Mouse (Mus musculus): ENCODE data around the gene Pip5k1c. TPM values are rescaled to one million over a fixed set of nuclear protein-coding genes. Genes with fewer than 3 reads are reported as not detected.

The Pip5k1c gene
- polyA plus RNA-seq, 1 experiment from 2014 or later, result 74.9 TPM

- Histone ChIP-seq H3K9ac (ENCODE audit: low read length) (no peak overlapping the region), H3K36me3 (ENCODE audit: control insufficient read depth, insufficient read depth, low read length) (peaks cover 27% of the 10 kb centered on the region), H3K9me3 (ENCODE audit: control insufficient read depth, low read length) (no peaks in the 10 kb centered on the region), H3K27ac (ENCODE audit: low read depth, low read length) (no peak overlapping the region), H3K4me1 (replicated peaks; ENCODE audit: control insufficient read depth, insufficient read depth, low read length) (no peaks in the 10 kb centered on the region), H3K4me2 (ENCODE audit: low read depth, low read length, severe bottlenecking) (no peak overlapping the region), H3K27me3 (ENCODE audit: control insufficient read depth, insufficient read depth, low read length) (peaks cover 8% of the 10 kb centered on the region), H3K4me3 (ENCODE audit: low read depth, low read length) (no peak overlapping the region)
- 67% methylated on average over 2 of the region's 2 CpGs for WGBS
- DNase-seq (ENCODE audit: low spot score), result no peak
- no peak for ATAC-seq (replicated peaks; ENCODE audit: low FRiP score)
Measured at GRCm38 (mm10) chr10:81327959-81328358, 35.2 kb downstream of the Pip5k1c start.

- Histone ChIP-seq H3K27ac (ENCODE audit: low read depth, low read length) (no peak within 1 kb of the TSS), H3K4me1 (replicated peaks; ENCODE audit: control insufficient read depth, insufficient read depth, low read length) (no peaks in the 10 kb centered on the region)
- ATAC-seq (replicated peaks; ENCODE audit: low FRiP score), result no peak
Measured at GRCm38 (mm10) chr10:81328386-81328785, 35.6 kb downstream of the Pip5k1c start, which contains the start of gene Tbxa2r. TSS of gene Tbxa2r (plus strand) at chr10:81328731.

GRCm38 (mm10) chr10:81329194-81329975 lies 36.6 kb downstream of the Pip5k1c start:
- Histone ChIP-seq H3K36me3 (ENCODE audit: control insufficient read depth, insufficient read depth, low read length) (peaks cover 18% of the 10 kb centered on the region), H3K4me1 (replicated peaks; ENCODE audit: control insufficient read depth, insufficient read depth, low read length) (no peaks in the 10 kb centered on the region), H3K27ac (ENCODE audit: low read depth, low read length) (no peak overlapping the region), H3K9ac (ENCODE audit: low read length) (no peak overlapping the region), H3K4me2 (ENCODE audit: low read depth, low read length, severe bottlenecking) (no peak overlapping the region), H3K9me3 (ENCODE audit: control insufficient read depth, low read length) (no peaks in the 10 kb centered on the region), H3K27me3 (ENCODE audit: control insufficient read depth, insufficient read depth, low read length) (peaks cover 10% of the 10 kb centered on the region), H3K4me3 (ENCODE audit: low read depth, low read length) (no peak overlapping the region)
- no peak for DNase-seq (ENCODE audit: low spot score)
- no peak for ATAC-seq (replicated peaks; ENCODE audit: low FRiP score)
- WGBS, result 79% methylated on average over 10 of the region's 10 CpGs

More at GRCm38 (mm10) chr10:81328386-81328785, 35.6 kb downstream of the Pip5k1c start, which contains the start of gene Tbxa2r:
- Histone ChIP-seq H3K9ac (ENCODE audit: low read length) (no peak within 1 kb of the TSS), H3K36me3 (ENCODE audit: control insufficient read depth, insufficient read depth, low read length) (peaks cover 27% of the 10 kb centered on the region), H3K9me3 (ENCODE audit: control insufficient read depth, low read length) (no peaks in the 10 kb centered on the region), H3K4me2 (ENCODE audit: low read depth, low read length, severe bottlenecking) (no peak within 1 kb of the TSS), H3K27me3 (ENCODE audit: control insufficient read depth, insufficient read depth, low read length) (peaks cover 8% of the 10 kb centered on the region), H3K4me3 (ENCODE audit: low read depth, low read length) (no peak within 1 kb of the TSS)
- 19% methylated on average over 10 of the region's 10 CpGs for WGBS
- no peak for DNase-seq (ENCODE audit: low spot score)

- Histone ChIP-seq H3K27me3 (ENCODE audit: control insufficient read depth, insufficient read depth, low read length) (peaks cover 10% of the 10 kb centered on the region), H3K9me3 (ENCODE audit: control insufficient read depth, low read length) (no peaks in the 10 kb centered on the region), H3K4me3 (ENCODE audit: low read depth, low read length) (no peak overlapping the region), H3K27ac (ENCODE audit: low read depth, low read length) (no peak overlapping the region), H3K9ac (ENCODE audit: low read length) (no peak overlapping the region), H3K4me2 (ENCODE audit: low read depth, low read length, severe bottlenecking) (no peak overlapping the region), H3K36me3 (ENCODE audit: control insufficient read depth, insufficient read depth, low read length) (peaks cover 13% of the 10 kb centered on the region), H3K4me1 (replicated peaks; ENCODE audit: control insufficient read depth, insufficient read depth, low read length) (no peaks in the 10 kb centered on the region)
- DNase-seq (ENCODE audit: low spot score) (no peak), ATAC-seq (replicated peaks; ENCODE audit: low FRiP score) (no peak)
- 73% methylated on average over 4 of the region's 4 CpGs for WGBS
Measured at GRCm38 (mm10) chr10:81330007-81330406, 37.2 kb downstream of the Pip5k1c start.

- 16% methylated on average over 29 of the region's 29 CpGs for WGBS
- ATAC-seq (replicated peaks; ENCODE audit: low FRiP score) (no peak), DNase-seq (ENCODE audit: low spot score) (no peak)
- H3K9me3 ChIP-seq (ENCODE audit: control insufficient read depth, low read length), result no peaks in the 10 kb centered on the region
- H3K36me3 ChIP-seq (ENCODE audit: control insufficient read depth, insufficient read depth, low read length), result no peaks in the 10 kb centered on the region; the same call in 1 of the 2 replicates
- peaks cover 10% of the 10 kb centered on the region for H3K27me3 ChIP-seq (ENCODE audit: control insufficient read depth, insufficient read depth, low read length)
- no peak overlapping the region for H3K27ac ChIP-seq (ENCODE audit: low read depth, low read length)
- H3K9ac ChIP-seq (ENCODE audit: low read length), result no peak overlapping the region
- H3K4me2 ChIP-seq (ENCODE audit: low read depth, low read length, severe bottlenecking), result no peak overlapping the region
- H3K4me1 ChIP-seq (replicated peaks; ENCODE audit: control insufficient read depth, insufficient read depth, low read length), result no peaks in the 10 kb centered on the region
- H3K4me3 ChIP-seq (ENCODE audit: low read depth, low read length), result no peak overlapping the region
Measured at GRCm38 (mm10) chr10:81332277-81332676, 39.5 kb downstream of the Pip5k1c start.

- Histone ChIP-seq H3K9me3 (ENCODE audit: control insufficient read depth, low read length) (no peaks in the 10 kb centered on the region), H3K4me1 (replicated peaks; ENCODE audit: control insufficient read depth, insufficient read depth, low read length) (no peaks in the 10 kb centered on the region), H3K9ac (ENCODE audit: low read length) (no peak overlapping the region), H3K36me3 (ENCODE audit: control insufficient read depth, insufficient read depth, low read length) (no peaks in the 10 kb centered on the region), H3K4me3 (ENCODE audit: low read depth, low read length) (no peak overlapping the region), H3K27me3 (ENCODE audit: control insufficient read depth, insufficient read depth, low read length) (peaks cover 10% of the 10 kb centered on the region), H3K4me2 (ENCODE audit: low read depth, low read length, severe bottlenecking) (no peak overlapping the region), H3K27ac (ENCODE audit: low read depth, low read length) (no peak overlapping the region)
- ATAC-seq (replicated peaks; ENCODE audit: low FRiP score) (no peak), DNase-seq (ENCODE audit: low spot score) (no peak)
- WGBS, result 66% methylated on average over 11 of the region's 11 CpGs
Measured at GRCm38 (mm10) chr10:81334324-81334723, 41.6 kb downstream of the Pip5k1c start.

- Histone ChIP-seq H3K9ac (ENCODE audit: low read length) (no peak overlapping the region; the same call in 1 of the 2 replicates), H3K36me3 (ENCODE audit: control insufficient read depth, insufficient read depth, low read length) (no peaks in the 10 kb centered on the region), H3K27ac (ENCODE audit: low read depth, low read length) (no peak overlapping the region), H3K4me3 (ENCODE audit: low read depth, low read length) (no peak overlapping the region), H3K27me3 (ENCODE audit: control insufficient read depth, insufficient read depth, low read length) (peaks cover 10% of the 10 kb centered on the region), H3K4me2 (ENCODE audit: low read depth, low read length, severe bottlenecking) (no peak overlapping the region), H3K9me3 (ENCODE audit: control insufficient read depth, low read length) (no peaks in the 10 kb centered on the region), H3K4me1 (replicated peaks; ENCODE audit: control insufficient read depth, insufficient read depth, low read length) (no peaks in the 10 kb centered on the region)
- 44% methylated on average over 17 of the region's 19 CpGs for WGBS
- ATAC-seq (replicated peaks; ENCODE audit: low FRiP score) (no peak), DNase-seq (ENCODE audit: low spot score) (no peak)
Measured at GRCm38 (mm10) chr10:81335393-81336340, 42.9 kb downstream of the Pip5k1c start.

GRCm38 (mm10) chr10:81336558-81336957 lies 43.8 kb downstream of the Pip5k1c start:
- no peak for DNase-seq (ENCODE audit: low spot score)
- ATAC-seq (replicated peaks; ENCODE audit: low FRiP score), result no peak
- Histone ChIP-seq H3K4me3 (ENCODE audit: low read depth, low read length) (no peak overlapping the region), H3K9me3 (ENCODE audit: control insufficient read depth, low read length) (no peaks in the 10 kb centered on the region), H3K9ac (ENCODE audit: low read length) (no peak overlapping the region), H3K4me2 (ENCODE audit: low read depth, low read length, severe bottlenecking) (no peak overlapping the region), H3K36me3 (ENCODE audit: control insufficient read depth, insufficient read depth, low read length) (no peaks in the 10 kb centered on the region), H3K27me3 (ENCODE audit: control insufficient read depth, insufficient read depth, low read length) (peaks cover 14% of the 10 kb centered on the region), H3K27ac (ENCODE audit: low read depth, low read length) (no peak overlapping the region), H3K4me1 (replicated peaks; ENCODE audit: control insufficient read depth, insufficient read depth, low read length) (no peaks in the 10 kb centered on the region)
- whole genome bisulfite sequencing, result 90% methylated on average over 4 of the region's 4 CpGs

Measured in forebrain, embryonic 11.5 days (tissue).